Comparison of ENCODE assay signal across 15 mouse cellular contexts in the genomic region with DNA sequence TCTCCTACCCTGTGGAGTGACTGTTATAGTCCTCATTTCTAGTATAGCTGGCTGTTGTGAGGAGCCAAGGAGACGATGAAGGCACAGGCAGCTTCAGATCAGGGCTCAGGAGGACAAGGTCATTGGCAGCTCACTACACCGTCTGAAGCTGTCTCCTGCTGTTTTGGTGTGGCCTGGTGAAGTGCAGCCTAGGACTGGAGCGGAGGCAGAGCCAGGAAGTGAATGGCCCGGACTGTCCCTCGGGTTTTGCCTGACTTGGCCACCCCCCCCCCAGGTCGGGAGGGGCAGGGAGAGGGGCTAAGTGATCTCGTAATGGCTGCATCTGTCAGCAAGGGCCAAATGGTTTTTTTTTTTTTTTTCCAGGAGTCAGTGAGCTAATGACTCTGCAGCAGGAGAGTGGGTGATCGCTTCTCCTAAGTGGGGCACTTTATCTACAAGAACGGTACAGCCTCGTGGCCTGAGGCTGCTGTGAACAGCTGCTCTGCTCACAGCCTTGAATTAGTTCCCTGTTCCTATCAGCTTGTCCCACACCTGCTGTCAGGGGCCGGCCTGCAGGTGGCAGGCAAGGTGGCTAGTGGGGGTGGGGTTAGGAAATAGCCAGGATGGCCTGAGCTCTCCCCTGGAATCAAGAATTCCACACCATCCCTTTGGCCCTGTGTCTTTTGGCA. TPM values are rescaled to one million over a fixed set of nuclear protein-coding genes. Genes with fewer than 3 reads are reported as not detected.
DNase-seq lines count a peak whose midpoint lies in the region; ATAC-seq lines count a peak whose summit lies in the region.
"Had no signal": no experiment of that assay in that cellular context is flagged by ENCODE, and none has a peak within 500 bp of the region (broad histone marks: within the 10 kb centered on the region; RNA-seq: fewer than 3 reads in every experiment).

No protein-coding gene starts in this region.

- H3K9me3 ChIP-seq in hindbrain, embryonic 14.5 days (ENCODE audit: control insufficient read depth, low read length) = no peaks in the 10 kb centered on the region
- no peaks in the 10 kb centered on the region for H3K9me3 ChIP-seq in liver, embryonic 11.5 days (ENCODE audit: control insufficient read depth, low read length)

- WGBS in hindbrain, embryonic 14.5 days = 25% methylated on average over 11 of the region's 11 CpGs
- WGBS in liver, embryonic 11.5 days = 16% methylated on average over 11 of the region's 11 CpGs

- no peak overlapping the region for H3K4me2 ChIP-seq in hindbrain, embryonic 14.5 days (replicated peaks)
- no peak overlapping the region for H3K4me2 ChIP-seq in liver, embryonic 11.5 days

- no peak overlapping the region for H3K27ac ChIP-seq in hindbrain, embryonic 14.5 days
- H3K27ac ChIP-seq in liver, embryonic 11.5 days (ENCODE audit: low read depth, low read length) = no peak overlapping the region
- H3K27ac ChIP-seq: gastrocnemius, adult 2 months; kidney, postnatal 0 days had no signal

- H3K9ac ChIP-seq in hindbrain, embryonic 14.5 days = no peak overlapping the region
- no peak overlapping the region for H3K9ac ChIP-seq in liver, embryonic 11.5 days (ENCODE audit: low read depth, low read length)

- peak; percentile 24; the same call in 1 of the 2 replicates for ATAC-seq in hindbrain, embryonic 14.5 days (ENCODE audit: low FRiP score)
- ATAC-seq in liver, embryonic 11.5 days (replicated peaks; ENCODE audit: low FRiP score) = no peak

- H3K27me3 ChIP-seq in hindbrain, embryonic 14.5 days (ENCODE audit: control insufficient read depth, insufficient read depth, low read length) = no peaks in the 10 kb centered on the region
- H3K27me3 ChIP-seq in liver, embryonic 11.5 days (replicated peaks; ENCODE audit: control insufficient read depth, insufficient read depth, low read length) = no peaks in the 10 kb centered on the region

- no peaks in the 10 kb centered on the region for H3K4me1 ChIP-seq in hindbrain, embryonic 14.5 days (replicated peaks; ENCODE audit: control insufficient read depth, insufficient read depth, low read length)
- H3K4me1 ChIP-seq in liver, embryonic 11.5 days (replicated peaks; ENCODE audit: control insufficient read depth, insufficient read depth, low read length) = no peaks in the 10 kb centered on the region

- H3K36me3 ChIP-seq in hindbrain, embryonic 14.5 days (replicated peaks; ENCODE audit: control insufficient read depth, insufficient read depth) = no peaks in the 10 kb centered on the region
- H3K36me3 ChIP-seq in liver, embryonic 11.5 days (ENCODE audit: control insufficient read depth, insufficient read depth, low read length) = no peaks in the 10 kb centered on the region

- peak; percentile 9 for DNase-seq in cerebellum, adult 11-12 months
- no peak for DNase-seq in cerebellum, postnatal 14 days
- DNase-seq in testis, postnatal 14 days (ENCODE audit: low spot score) = peak; percentile 20
- DNase-seq in testis, postnatal 10 days (ENCODE audit: low spot score) = no peak
- DNase-seq in hindbrain, embryonic 14.5 days (ENCODE audit: low spot score) = no peak
- DNase-seq in right cerebral cortex, postnatal 14 days = no peak
- DNase-seq in liver, embryonic 11.5 days (ENCODE audit: low spot score) = no peak
- no peak for DNase-seq in urinary bladder, postnatal 10 days (ENCODE audit: low spot score)
- DNase-seq: gastrocnemius, adult 2 months; heart, postnatal 10 days; lung, postnatal 14 days; right cerebral cortex, postnatal 25 days had no signal

- H3K4me3 ChIP-seq in hindbrain, embryonic 14.5 days (replicated peaks; ENCODE audit: low read length) = no peak overlapping the region
- H3K4me3 ChIP-seq in liver, embryonic 11.5 days (ENCODE audit: low read depth, low read length) = no peak overlapping the region
- H3K4me3 ChIP-seq: gastrocnemius, adult 2 months had no signal

RNA-seq across cellular contexts. Expression of a gene that starts 34.9 kb away (rescaled TPM):
- 56.5 and 63.2 TPM in 2 replicates for polyA plus RNA-seq in hindbrain, embryonic 14.5 days (2014; fragmentation: Nextera tagmentation; extraction: Ambion mirVana)
- polyA plus RNA-seq in liver, embryonic 11.5 days (2014; fragmentation: Nextera tagmentation; extraction: Ambion mirVana) = not detected in 2 replicates
- polyA plus RNA-seq: C2C12; liver, adult 2 months had no signal

RNA-seq across cellular contexts. Expression of a gene that starts 50.9 kb away (rescaled TPM):
- polyA plus RNA-seq in hindbrain, embryonic 14.5 days (2014; fragmentation: Nextera tagmentation; extraction: Ambion mirVana) = 0.04 and 0.17 TPM in 2 replicates
- not detected in 2 replicates for polyA plus RNA-seq in liver, embryonic 11.5 days (2014; fragmentation: Nextera tagmentation; extraction: Ambion mirVana)
- polyA plus RNA-seq: liver, adult 2 months had no signal

Comparison
In these comparisons a context has a peak if more than half of its experiments do, and no peak if none do; other contexts are left out.
1. DNase-seq: peak in cerebellum, adult 11-12 months (single experiment) and testis, postnatal 14 days (single experiment); none in cerebellum, postnatal 14 days (0 of 2), testis, postnatal 10 days (single experiment), hindbrain, embryonic 14.5 days (single experiment), right cerebral cortex, postnatal 14 days (single experiment), liver, embryonic 11.5 days (single experiment) and urinary bladder, postnatal 10 days (single experiment).
2. RNA of a gene that starts 34.9 kb away (polyA plus RNA-seq): 56.5 to 63.2 TPM in hindbrain, embryonic 14.5 days; not detected in liver, embryonic 11.5 days; every median in the first group is over 10 times any median in the second.